Mouse (Mus musculus) liver, adult 2 months (tissue): ENCODE data around the gene Elovl5. TPM values are rescaled to one million over a fixed set of nuclear protein-coding genes. Genes with fewer than 3 reads are reported as not detected.
A peak's percentile ranks its signal among the peaks of the same experiment; 100 is the strongest.

Source experiments
- DNase-seq: peaks from one replicate; pipeline ENCODE4 v3.0.0-alpha.2; 2011; ENCODE audit warnings: low read depth, low spot score; ENCODE audit errors: extremely low read depth
- H3K27ac ChIP-seq: fragments of 200-500 bp; replicated peaks from 2 replicates; pipeline ENCODE4 v1.5.1; 2012; ENCODE audit warnings: low read depth, mild to moderate bottlenecking, control low read depth, inconsistent platforms, low read length; ENCODE audit not compliant: insufficient read depth
- H3K27me3 ChIP-seq: fragments of 200-500 bp; 2 replicates; pipeline ENCODE4 v1.6.1; 2012; ENCODE audit warnings: mild to moderate bottlenecking, moderate library complexity, low read length, inconsistent platforms; ENCODE audit not compliant: control insufficient read depth, insufficient read depth
- H3K36me3 ChIP-seq: fragments of 200-500 bp; 2 replicates; pipeline ENCODE4 v1.6.1; 2012; ENCODE audit warnings: low read length, inconsistent platforms; ENCODE audit not compliant: control insufficient read depth, insufficient read depth
- H3K4me1 ChIP-seq: fragments of 200-500 bp; 2 replicates; pipeline ENCODE4 v1.6.1; 2011; ENCODE audit warnings: low read length; ENCODE audit not compliant: control insufficient read depth, insufficient read depth
- H3K4me3 ChIP-seq: fragments of 200-500 bp; 2 replicates; pipeline ENCODE4 v1.5.1; 2011; ENCODE audit warnings: low read depth, mild to moderate bottlenecking, control low read depth, low read length, moderate library complexity; ENCODE audit not compliant: insufficient read depth
- H3K79me2 ChIP-seq: fragments of 200-500 bp; 2 replicates; pipeline ENCODE4 v1.6.1; 2012; ENCODE audit warnings: inconsistent platforms, mild to moderate bottlenecking, low read length, moderate library complexity; ENCODE audit not compliant: control insufficient read depth, insufficient read depth
- H3K9ac ChIP-seq: fragments of 200-500 bp; 2 replicates; pipeline ENCODE4 v1.6.1; 2012; ENCODE audit warnings: low read depth, mild to moderate bottlenecking, control low read depth, inconsistent platforms, low read length
- CTCF ChIP-seq: fragments of 200-500 bp; IDR thresholded peaks from 2 replicates; pipeline ENCODE4 v1.5.1; 2011; ENCODE audit warnings: low read depth, low read length, control low read depth
- POLR2A ChIP-seq: fragments of 200-500 bp; IDR thresholded peaks from 2 replicates; pipeline ENCODE4 v1.6.1; 2011; ENCODE audit warnings: low read length, control low read depth; ENCODE audit not compliant: insufficient read depth; ENCODE audit errors: extremely low read depth
- WGBS: fragments of 180-500 bp; shearing (Covaris S2); methylation state at CpG from one replicate; pipeline ENCODE4 v1.1.7; 2018; 5-methylcytosine and 5-hydroxymethylcytosine counted together
- polyA plus RNA-seq: library from polyadenylated mRNA; depleted of rRNA; stranded (reverse); fragments of >200 nt; gene quantifications from 2 replicates; pipeline ENCODE4 v1.2.3, GENCODE M21; 2012
- total RNA-seq: library from RNA; depleted of rRNA; stranded (reverse); fragments of >200 nt; gene quantifications from 2 replicates; pipeline ENCODE4 v1.2.3, GENCODE M21; 2014

The Elovl5 gene
- total and polyA plus RNA-seq, 2 experiments = 228 to 322 TPM

DNA sequence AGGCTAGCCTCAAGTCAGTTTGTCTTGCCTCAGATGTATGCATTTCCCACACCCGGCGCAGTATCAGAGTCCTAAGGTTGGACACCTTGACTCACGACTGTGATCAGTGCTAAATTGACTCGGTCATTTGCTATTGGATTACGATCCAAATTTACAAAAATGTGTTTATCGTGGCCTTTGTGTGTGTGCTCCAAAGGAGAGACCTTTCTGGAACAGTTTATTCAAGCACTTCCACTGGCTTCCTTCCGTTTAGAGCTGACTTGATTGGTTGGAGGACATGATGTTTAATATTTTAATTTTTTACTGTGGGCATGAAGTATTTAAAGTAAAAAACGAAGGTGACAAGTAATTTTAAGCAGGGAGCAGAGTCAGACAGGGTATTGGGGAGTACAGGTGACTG is 38.8 kb downstream of the Elovl5 start:
- DNase-seq = no peak
- 38% methylated on average over 8 of the region's 8 CpGs for WGBS
- Histone ChIP-seq H3K27ac (peak overlapping the region; percentile 15; the same call in 1 of the 2 replicates), H3K79me2 (peaks cover 29% of the 10 kb centered on the region), H3K9ac (no peak overlapping the region), H3K4me1 (peaks cover 27% of the 10 kb centered on the region), H3K27me3 (no peaks in the 10 kb centered on the region), H3K36me3 (peaks cover 14% of the 10 kb centered on the region; the same call in 1 of the 2 replicates), H3K4me3 (no peak overlapping the region)
- TF ChIP-seq POLR2A (no peak), CTCF (no peak)

GRCm38 (mm10) chr9:77958327-77958726 is 41.2 kb downstream of the Elovl5 start:
- Histone ChIP-seq H3K4me3 (no peak overlapping the region), H3K9ac (no peak overlapping the region), H3K27ac (no peak overlapping the region), H3K27me3 (no peaks in the 10 kb centered on the region), H3K4me1 (peaks cover 14% of the 10 kb centered on the region), H3K79me2 (peaks cover 23% of the 10 kb centered on the region), H3K36me3 (peaks cover 27% of the 10 kb centered on the region)
- TF ChIP-seq POLR2A (no peak), CTCF (no peak)
- 82% methylated on average over 7 of the region's 7 CpGs for WGBS
- DNase-seq = no peak

DNA sequence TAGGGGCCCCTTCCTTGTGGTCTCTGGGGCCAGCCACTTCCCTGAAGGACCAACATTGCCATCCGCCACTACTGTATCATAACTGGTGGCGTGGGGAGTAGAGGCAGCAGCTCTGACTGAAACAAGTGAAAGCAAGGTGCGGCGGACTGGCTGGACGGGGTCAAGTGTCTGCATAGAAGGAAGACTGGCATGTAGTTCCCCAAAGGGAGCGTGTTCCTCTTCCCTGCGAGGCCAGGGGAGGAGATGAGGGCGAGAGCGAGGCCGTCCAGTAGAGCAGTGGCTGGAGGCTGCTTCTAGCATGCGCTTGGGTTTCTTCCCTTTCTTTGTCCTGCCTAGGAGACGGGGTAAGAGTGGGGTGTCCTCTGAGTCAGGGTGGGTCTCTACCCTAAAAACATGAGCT is 42.6 kb downstream of the Elovl5 start:
- no peak overlapping the region for H3K27ac ChIP-seq
- 88% methylated on average over 12 of the region's 12 CpGs for WGBS

GRCm38 (mm10) chr9:77961350-77961749 is 44.2 kb downstream of the Elovl5 start:
- Histone ChIP-seq H3K79me2 (peaks cover 21% of the 10 kb centered on the region), H3K36me3 (peaks cover 28% of the 10 kb centered on the region), H3K4me3 (no peak overlapping the region), H3K9ac (no peak overlapping the region), H3K27ac (no peak overlapping the region), H3K4me1 (no peaks in the 10 kb centered on the region), H3K27me3 (no peaks in the 10 kb centered on the region)
- WGBS = 60% methylated on average over 6 of the region's 6 CpGs
- TF ChIP-seq POLR2A = no peak
- TF ChIP-seq CTCF = no peak
- DNase-seq = peak; percentile 58

More for the DNA sequence above, 42.6 kb downstream of the Elovl5 start:
- Histone ChIP-seq H3K9ac (no peak overlapping the region), H3K4me3 (no peak overlapping the region), H3K4me1 (peaks cover 3% of the 10 kb centered on the region), H3K79me2 (peaks cover 27% of the 10 kb centered on the region), H3K36me3 (peaks cover 28% of the 10 kb centered on the region), H3K27me3 (no peaks in the 10 kb centered on the region)
- DNase-seq = no peak
- no peak for TF ChIP-seq CTCF
- no peak for TF ChIP-seq POLR2A

- 53% methylated on average over 14 of the region's 14 CpGs for whole genome bisulfite sequencing
- Histone ChIP-seq H3K36me3 (peaks cover 22% of the 10 kb centered on the region), H3K4me3 (no peak overlapping the region), H3K27ac (no peak overlapping the region), H3K79me2 (peaks cover 20% of the 10 kb centered on the region), H3K4me1 (no peaks in the 10 kb centered on the region), H3K9ac (no peak overlapping the region), H3K27me3 (no peaks in the 10 kb centered on the region)
- peak; percentile 58 for DNase-seq
- no peak for TF ChIP-seq POLR2A
- no peak for TF ChIP-seq CTCF
These were observed 46.9 kb downstream of the Elovl5 start for GRCm38 (mm10) chr9:77964084-77964483.

GRCm38 (mm10) chr9:77965287-77965686 is 48.1 kb downstream of the Elovl5 start:
- 90% methylated on average over 5 of the region's 5 CpGs for WGBS
- H3K27me3 ChIP-seq = no peaks in the 10 kb centered on the region
- TF ChIP-seq POLR2A (no peak), CTCF (no peak)
- H3K79me2 ChIP-seq = peaks cover 19% of the 10 kb centered on the region; the same call in 1 of the 2 replicates
- no peak for DNase-seq
- no peak overlapping the region for H3K9ac ChIP-seq
- H3K4me1 ChIP-seq = 0 out of 2 replicates have a peak, but pooled peaks cover under 1% of the 10 kb centered on the region
- H3K36me3 ChIP-seq = peaks cover 20% of the 10 kb centered on the region
- H3K27ac ChIP-seq = no peak overlapping the region
- H3K4me3 ChIP-seq = no peak overlapping the region
